ENCODE assay signal across 18 mouse cellular contexts in the genomic region with DNA sequence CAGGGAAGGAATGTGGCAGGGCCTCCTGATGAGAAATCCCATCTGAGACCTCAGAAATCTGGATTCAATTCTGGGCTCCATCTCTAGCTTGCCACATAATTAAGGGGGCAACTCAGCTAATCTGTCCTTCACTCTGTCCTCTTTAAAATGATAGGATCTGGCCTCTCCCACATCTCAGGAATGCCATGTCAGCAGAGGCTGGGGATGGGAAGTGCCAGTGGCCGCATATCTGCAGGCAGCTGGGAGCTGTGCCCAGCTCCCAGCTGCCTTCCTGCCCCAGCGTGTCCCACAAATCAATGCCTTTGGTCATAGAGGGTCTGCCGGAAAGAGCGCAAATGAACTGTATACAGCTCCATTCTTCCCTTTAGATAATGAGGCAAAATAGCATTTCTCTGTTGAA. TPM values are rescaled to one million over a fixed set of nuclear protein-coding genes. Genes with fewer than 3 reads are reported as not detected.
DNase-seq lines count a peak whose midpoint lies in the region; ATAC-seq lines count a peak whose summit lies in the region.
"Had no signal": no experiment of that assay in that cellular context is flagged by ENCODE, and none has a peak within 500 bp of the region (broad histone marks: within the 10 kb centered on the region; RNA-seq: fewer than 3 reads in every experiment).

No protein-coding gene starts in this region.

- no peak overlapping the region for H3K9ac ChIP-seq in heart, embryonic 15.5 days
- H3K9ac ChIP-seq in lung, embryonic 15.5 days: no peak overlapping the region
- no peak overlapping the region for H3K9ac ChIP-seq in embryonic facial prominence, embryonic 12.5 days
- H3K9ac ChIP-seq in embryonic facial prominence, embryonic 15.5 days: no peak overlapping the region
- H3K9ac ChIP-seq in midbrain, embryonic 14.5 days (replicated peaks; ENCODE audit: low read length): no peak overlapping the region
- H3K9ac ChIP-seq: forebrain, embryonic 15.5 days; heart, embryonic 13.5 days; hindbrain, embryonic 15.5 days had no signal

- H3K27ac ChIP-seq in heart, embryonic 15.5 days: peak overlapping the region; percentile 42
- 0 out of 2 replicates have a peak overlapping the region, but pooled peaks have one; percentile 2 for H3K27ac ChIP-seq in lung, embryonic 15.5 days
- 0 out of 2 replicates have a peak overlapping the region, but pooled peaks have one; percentile 23 for H3K27ac ChIP-seq in embryonic facial prominence, embryonic 12.5 days
- H3K27ac ChIP-seq in embryonic facial prominence, embryonic 15.5 days (replicated peaks): no peak overlapping the region
- no peak overlapping the region for H3K27ac ChIP-seq in midbrain, embryonic 14.5 days (replicated peaks; ENCODE audit: low read depth, low read length)
- H3K27ac ChIP-seq: forebrain, embryonic 15.5 days; heart, adult 2 months; heart, embryonic 13.5 days; hindbrain, embryonic 15.5 days had no signal

- no peak for ATAC-seq in heart, embryonic 15.5 days (replicated peaks; ENCODE audit: insufficient number of reproducible peaks, insufficient read depth, low FRiP score, low read depth)
- ATAC-seq in lung, embryonic 15.5 days (ENCODE audit: borderline replicate concordance, extremely low read depth, low FRiP score, low TSS enrichment): no peak; the same call in 1 of the 2 replicates
- no peak for ATAC-seq in embryonic facial prominence, embryonic 12.5 days (ENCODE audit: insufficient number of reproducible peaks, insufficient read depth, low FRiP score, low TSS enrichment)
- peak; percentile 39; the same call in 1 of the 2 replicates for ATAC-seq in embryonic facial prominence, embryonic 15.5 days (ENCODE audit: insufficient number of reproducible peaks, low FRiP score, low TSS enrichment, low read depth)
- no peak for ATAC-seq in midbrain, embryonic 14.5 days (ENCODE audit: low FRiP score, low TSS enrichment)
- ATAC-seq: forebrain, embryonic 15.5 days; intestine, embryonic 16.5 days had no signal

- no peaks in the 10 kb centered on the region for H3K27me3 ChIP-seq in heart, embryonic 15.5 days
- no peaks in the 10 kb centered on the region for H3K27me3 ChIP-seq in lung, embryonic 15.5 days
- no peaks in the 10 kb centered on the region for H3K27me3 ChIP-seq in embryonic facial prominence, embryonic 12.5 days
- no peaks in the 10 kb centered on the region for H3K27me3 ChIP-seq in embryonic facial prominence, embryonic 15.5 days
- H3K27me3 ChIP-seq in midbrain, embryonic 14.5 days (ENCODE audit: control insufficient read depth, insufficient read depth, low read length): no peaks in the 10 kb centered on the region
- H3K27me3 ChIP-seq: CH12.LX; forebrain, embryonic 15.5 days; heart, embryonic 13.5 days; hindbrain, embryonic 15.5 days had no signal

- H3K4me2 ChIP-seq in heart, embryonic 15.5 days: no peak overlapping the region
- H3K4me2 ChIP-seq in lung, embryonic 15.5 days: no peak overlapping the region
- no peak overlapping the region for H3K4me2 ChIP-seq in embryonic facial prominence, embryonic 12.5 days (replicated peaks)
- H3K4me2 ChIP-seq in embryonic facial prominence, embryonic 15.5 days (replicated peaks): no peak overlapping the region
- no peak overlapping the region for H3K4me2 ChIP-seq in midbrain, embryonic 14.5 days (ENCODE audit: low read length)
- H3K4me2 ChIP-seq: forebrain, embryonic 15.5 days; heart, embryonic 13.5 days; hindbrain, embryonic 15.5 days had no signal

- H3K9me3 ChIP-seq in heart, embryonic 15.5 days (replicated peaks): no peaks in the 10 kb centered on the region
- no peaks in the 10 kb centered on the region for H3K9me3 ChIP-seq in lung, embryonic 15.5 days
- H3K9me3 ChIP-seq in embryonic facial prominence, embryonic 12.5 days: no peaks in the 10 kb centered on the region
- H3K9me3 ChIP-seq in embryonic facial prominence, embryonic 15.5 days (replicated peaks): no peaks in the 10 kb centered on the region
- H3K9me3 ChIP-seq in midbrain, embryonic 14.5 days (ENCODE audit: control insufficient read depth, low read length): no peaks in the 10 kb centered on the region
- H3K9me3 ChIP-seq: forebrain, embryonic 15.5 days; heart, embryonic 13.5 days; hindbrain, embryonic 15.5 days had no signal

- no peak overlapping the region for H3K4me3 ChIP-seq in heart, embryonic 15.5 days
- no peak overlapping the region for H3K4me3 ChIP-seq in lung, embryonic 15.5 days
- no peak overlapping the region for H3K4me3 ChIP-seq in embryonic facial prominence, embryonic 12.5 days
- no peak overlapping the region for H3K4me3 ChIP-seq in embryonic facial prominence, embryonic 15.5 days (replicated peaks)
- H3K4me3 ChIP-seq in midbrain, embryonic 14.5 days (replicated peaks; ENCODE audit: low read depth, low read length): no peak overlapping the region
- H3K4me3 ChIP-seq: forebrain, embryonic 15.5 days; heart, adult 2 months; heart, embryonic 13.5 days; hindbrain, embryonic 15.5 days had no signal

- WGBS in heart, embryonic 15.5 days: 39% methylated on average over 4 of the region's 4 CpGs
- 43% methylated on average over 4 of the region's 4 CpGs for WGBS in lung, embryonic 15.5 days
- 65% methylated on average over 4 of the region's 4 CpGs for WGBS in embryonic facial prominence, embryonic 12.5 days
- 49% methylated on average over 4 of the region's 4 CpGs for WGBS in embryonic facial prominence, embryonic 15.5 days
- WGBS in midbrain, embryonic 14.5 days: 78% methylated on average over 4 of the region's 4 CpGs

- no peaks in the 10 kb centered on the region for H3K36me3 ChIP-seq in heart, embryonic 15.5 days
- no peaks in the 10 kb centered on the region for H3K36me3 ChIP-seq in lung, embryonic 15.5 days
- no peaks in the 10 kb centered on the region for H3K36me3 ChIP-seq in embryonic facial prominence, embryonic 12.5 days
- H3K36me3 ChIP-seq in embryonic facial prominence, embryonic 15.5 days: no peaks in the 10 kb centered on the region
- H3K36me3 ChIP-seq in midbrain, embryonic 14.5 days (ENCODE audit: control insufficient read depth, insufficient read depth, low read length): no peaks in the 10 kb centered on the region
- H3K36me3 ChIP-seq: forebrain, embryonic 15.5 days; heart, embryonic 13.5 days; hindbrain, embryonic 15.5 days had no signal

- no peak for DNase-seq in heart, adult 18-20 months
- no peak for DNase-seq in lung, postnatal 14 days
- DNase-seq in midbrain, embryonic 14.5 days: no peak
- DNase-seq: cerebellum, adult 18-20 months; cerebellum, adult 9-11 months; cerebellum, postnatal 36 days; gastrocnemius, postnatal 36 days; heart, adult 2 months; heart, postnatal 36 days had no signal

- peaks cover 11% of the 10 kb centered on the region for H3K4me1 ChIP-seq in heart, embryonic 15.5 days (replicated peaks)
- 0 out of 2 replicates have a peak, but pooled peaks cover 4% of the 10 kb centered on the region for H3K4me1 ChIP-seq in lung, embryonic 15.5 days
- H3K4me1 ChIP-seq in embryonic facial prominence, embryonic 12.5 days: peaks cover 6% of the 10 kb centered on the region; the same call in 1 of the 2 replicates
- H3K4me1 ChIP-seq in embryonic facial prominence, embryonic 15.5 days: 0 out of 2 replicates have a peak, but pooled peaks cover under 1% of the 10 kb centered on the region
- no peaks in the 10 kb centered on the region for H3K4me1 ChIP-seq in midbrain, embryonic 14.5 days (ENCODE audit: control insufficient read depth, insufficient read depth, low read length)
- H3K4me1 ChIP-seq: forebrain, embryonic 15.5 days; hindbrain, embryonic 15.5 days had no signal

RNA-seq across cellular contexts. Expression of gene Polr2m, which starts 18.3 kb away (rescaled TPM):
- polyA plus RNA-seq in heart, embryonic 15.5 days (2015; fragmentation: Nextera tagmentation; extraction: Ambion mirVana): 280 and 318 TPM in 2 replicates
- total RNA-seq in heart, adult 18-20 months (2021): 100 to 1,000 TPM; 312 to 342 TPM
- polyA plus RNA-seq in lung, embryonic 15.5 days (2015; fragmentation: Nextera tagmentation; extraction: Ambion mirVana): 382 and 392 TPM in 2 replicates
- 559 and 561 TPM in 2 replicates for polyA plus RNA-seq in embryonic facial prominence, embryonic 12.5 days (2016; fragmentation: Nextera tagmentation; extraction: Ambion mirVana)
- 373 and 378 TPM in 2 replicates for polyA plus RNA-seq in embryonic facial prominence, embryonic 15.5 days (2015; fragmentation: Nextera tagmentation; extraction: Ambion mirVana)
- polyA plus RNA-seq in midbrain, embryonic 14.5 days (2014; fragmentation: Nextera tagmentation; extraction: Ambion mirVana): 225 and 305 TPM in 2 replicates

Comparison
In these comparisons a context has a peak if more than half of its experiments do, and no peak if none do; other contexts are left out.
1. H3K27ac ChIP-seq: peak in heart, embryonic 15.5 days (single experiment), lung, embryonic 15.5 days (single experiment) and embryonic facial prominence, embryonic 12.5 days (single experiment); none in embryonic facial prominence, embryonic 15.5 days (single experiment) and midbrain, embryonic 14.5 days (single experiment).